Mouse (Mus musculus) lung, adult 18-20 months (tissue): Measurements from ENCODE around the gene Fgl2.
A peak's percentile ranks its signal among the peaks of the same experiment; 100 is the strongest.

Experiments used
- DNase-seq, 2 experiments: peaks; one replicate each; pipeline ENCODE4 v3.0.0; 2022; ENCODE audit warnings: mixed read lengths in 2 of 2

Gene Fgl2

GRCm38 (mm10) chr5:21384252-21384960, 12.0 kb downstream of the Fgl2 start:
- no peak for DNase-seq

- DNase-seq = no peak
Measured at GRCm38 (mm10) chr5:21384976-21385375, 12.5 kb downstream of the Fgl2 start.

- DNase-seq = no peak
Measured at GRCm38 (mm10) chr5:21386432-21386831, 14.0 kb downstream of the Fgl2 start.

- DNase-seq = no peak
Measured at GRCm38 (mm10) chr5:21387340-21387739, 14.9 kb downstream of the Fgl2 start.

GRCm38 (mm10) chr5:21388855-21389254, 16.4 kb downstream of the Fgl2 start:
- DNase-seq = no peak

- DNase-seq = no peak
Measured at GRCm38 (mm10) chr5:21391616-21392384, 19.4 kb downstream of the Fgl2 start.

GRCm38 (mm10) chr5:21394562-21394961, 22.1 kb downstream of the Fgl2 start:
- DNase-seq = no peak

- no peak for DNase-seq
Measured at GRCm38 (mm10) chr5:21395205-21395840, 22.9 kb downstream of the Fgl2 start.

- DNase-seq = peak in 1 of 2 experiments; percentile 15
Measured at GRCm38 (mm10) chr5:21411261-21411666, 38.8 kb downstream of the Fgl2 start.

GRCm38 (mm10) chr5:21412056-21412455, 39.6 kb downstream of the Fgl2 start:
- no peak for DNase-seq

GRCm38 (mm10) chr5:21413322-21413721, 40.9 kb downstream of the Fgl2 start:
- DNase-seq = no peak

GRCm38 (mm10) chr5:21414116-21414820, 41.8 kb downstream of the Fgl2 start:
- DNase-seq = no peak

- DNase-seq = no peak
Measured at GRCm38 (mm10) chr5:21418613-21419012, 46.2 kb downstream of the Fgl2 start.

- DNase-seq = no peak
Measured at GRCm38 (mm10) chr5:21420609-21421008, 48.2 kb downstream of the Fgl2 start.

- peak; percentile 95 to 98 for DNase-seq
Measured at GRCm38 (mm10) chr5:21424614-21425602, 52.5 kb downstream of the Fgl2 start, which contains the start of the genes Ccdc146 and Fam185a. Gene Ccdc146, minus strand, starts transcription at chr5:21424677. Gene Fam185a, plus strand, starts transcription at chr5:21424958.

GRCm38 (mm10) chr5:21426666-21427065, 54.2 kb downstream of the Fgl2 start:
- no peak for DNase-seq
